Mouse (Mus musculus) testis, postnatal 10 days (tissue): Measurements from ENCODE around the gene Tpi1.
"Not testable (repeated sequence)": the region's sequence is repeated elsewhere in the genome, so short reads cannot be mapped to it uniquely, and the experiment has no call there.

ENCODE experiments used
- DNase-seq: peaks from one replicate; pipeline ENCODE4 v3.0.0; 2021; ENCODE audit warnings: low spot score

The Tpi1 gene

GRCm38 (mm10) chr6:124831199-124831598, 17.1 kb upstream of the Tpi1 start:
- not testable (repeated sequence) for DNase-seq

- peak; percentile 92 for DNase-seq
Observed at GRCm38 (mm10) chr6:124829799-124830700, 16.0 kb upstream of the Tpi1 start.

DNA sequence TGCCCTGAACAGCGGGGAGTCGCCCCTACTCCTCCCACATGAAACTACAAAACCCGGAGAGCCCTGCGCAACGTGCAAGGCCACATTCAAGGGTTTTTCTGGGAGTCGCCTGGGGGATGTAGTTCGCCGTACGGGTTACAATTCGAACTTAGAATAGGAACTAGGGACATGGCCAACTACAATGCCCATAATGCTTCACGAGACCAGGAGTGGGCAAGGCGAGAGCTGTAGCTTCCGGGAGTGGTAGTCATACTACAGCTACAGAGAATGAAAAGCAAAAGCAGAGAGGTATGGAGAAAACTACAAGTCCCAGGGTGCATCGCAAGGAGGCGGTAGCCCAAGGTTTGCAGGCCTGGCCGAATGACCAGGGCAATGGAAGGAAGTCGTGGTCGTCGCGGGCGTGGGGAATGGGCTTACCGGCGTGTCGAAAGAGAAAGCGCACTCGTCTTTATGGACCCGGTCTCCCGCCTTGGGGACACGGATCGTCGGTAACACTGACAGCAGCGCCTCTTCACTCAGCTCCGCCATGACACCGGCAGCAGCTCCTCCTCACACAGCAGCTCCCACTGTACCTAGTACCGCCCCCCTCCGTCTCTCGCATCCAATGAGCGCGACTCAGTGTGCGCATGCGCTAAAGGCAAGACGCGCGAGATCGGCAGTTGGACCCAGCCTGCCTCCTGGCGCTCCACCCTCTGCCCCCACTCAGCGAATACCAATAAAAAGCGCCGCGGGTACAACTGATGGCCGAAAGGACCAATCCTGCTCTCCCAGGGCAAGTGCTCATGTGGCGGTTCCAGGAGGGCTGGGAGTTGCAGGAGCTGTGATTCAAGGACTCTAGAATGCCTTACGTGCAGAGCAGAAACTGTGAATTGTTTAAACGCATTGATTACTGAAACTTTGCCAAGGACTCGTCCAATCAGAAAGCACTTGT, 15.0 kb upstream of the Tpi1 start, which contains the start of the genes Usp5 and Cdca3:
Gene Usp5 (minus strand): TSS at position 617 of the 931 bp plus-strand sequence.
Gene Cdca3 (plus strand): TSS at position 680 of the 931 bp plus-strand sequence.
- peak; percentile 96 for DNase-seq

GRCm38 (mm10) chr6:124828101-124828592, 14.1 kb upstream of the Tpi1 start:
- peak; percentile 62 for DNase-seq

GRCm38 (mm10) chr6:124822049-124822448, 8.0 kb upstream of the Tpi1 start:
- DNase-seq = no peak

GRCm38 (mm10) chr6:124820891-124821290, 6.8 kb upstream of the Tpi1 start:
- no peak for DNase-seq

GRCm38 (mm10) chr6:124817971-124818370, 3.9 kb upstream of the Tpi1 start:
- DNase-seq = no peak

DNA sequence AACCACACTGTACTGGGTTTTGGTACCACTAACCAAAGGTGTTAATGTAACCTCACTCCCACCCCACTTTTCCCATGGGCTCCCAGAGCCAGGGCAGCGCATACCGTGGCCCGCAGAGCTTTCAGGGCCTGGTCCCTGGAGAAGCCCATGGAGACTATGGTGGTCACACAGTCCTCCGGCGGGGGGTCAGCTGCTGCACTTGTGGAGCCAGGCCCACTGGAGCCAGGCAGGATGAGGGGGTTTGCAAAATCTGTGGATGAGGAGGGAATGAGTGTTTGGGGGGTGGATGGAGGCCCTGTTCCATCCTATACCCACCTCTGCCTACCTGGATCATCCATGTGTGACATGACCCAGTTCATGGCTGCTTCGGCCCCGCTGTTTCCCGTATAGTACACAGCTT, 3.5 kb upstream of the Tpi1 start:
- DNase-seq = no peak

GRCm38 (mm10) chr6:124817125-124817524, 3.0 kb upstream of the Tpi1 start:
- no peak for DNase-seq

GRCm38 (mm10) chr6:124816611-124817010, 2.5 kb upstream of the Tpi1 start:
- DNase-seq = peak; percentile 25

GRCm38 (mm10) chr6:124814858-124815774, 1.0 kb upstream of the Tpi1 start:
- no peak for DNase-seq

DNA sequence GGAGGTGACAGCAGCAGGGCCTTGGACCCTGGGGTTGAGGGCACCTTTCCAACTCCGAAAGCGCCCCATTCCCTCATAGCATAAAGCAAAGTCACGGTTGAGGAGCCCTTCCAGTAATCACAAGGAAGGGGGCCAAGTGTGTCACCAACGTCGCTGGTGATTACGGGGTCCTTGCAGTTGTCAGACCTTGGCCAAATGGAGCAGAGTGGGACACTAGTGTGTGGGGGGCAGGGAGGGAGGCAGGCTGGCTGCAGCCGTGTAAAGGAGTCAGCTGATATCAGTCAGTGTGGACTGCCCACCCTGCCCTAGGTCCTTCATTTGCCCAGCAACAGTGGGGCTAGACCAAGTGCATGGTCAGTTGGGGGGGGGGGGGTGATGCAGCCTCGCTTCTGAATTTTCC, 352 bp upstream of the Tpi1 start:
- DNase-seq = no peak

DNA sequence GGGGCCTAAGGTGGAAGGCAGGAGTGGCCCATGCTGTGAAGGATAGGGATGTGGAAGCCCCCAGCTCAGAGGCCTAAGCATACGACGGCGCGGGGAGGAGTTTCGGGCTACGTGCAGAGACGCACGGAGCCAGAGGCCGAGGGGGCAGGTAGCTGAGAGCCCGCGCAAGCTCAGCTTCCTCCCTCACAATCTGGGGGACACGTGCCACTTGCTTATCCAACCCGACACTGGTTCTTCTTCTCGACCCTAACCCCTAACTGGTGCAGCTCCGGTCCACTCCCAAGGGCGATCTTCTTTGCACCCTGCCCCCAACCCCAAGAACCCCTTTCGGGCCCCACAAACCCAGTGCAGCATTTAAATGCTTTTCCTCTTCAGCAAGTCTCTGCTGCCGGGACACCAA, 600 bp downstream of the Tpi1 start:
- DNase-seq = peak; percentile 77

- no peak for DNase-seq
Observed at GRCm38 (mm10) chr6:124812848-124813247, 1.2 kb downstream of the Tpi1 start.

GRCm38 (mm10) chr6:124811701-124812560, 2.2 kb downstream of the Tpi1 start:
- no peak for DNase-seq

- DNase-seq = no peak
Observed at GRCm38 (mm10) chr6:124811403-124811665, 2.8 kb downstream of the Tpi1 start.

GRCm38 (mm10) chr6:124810566-124811402, 3.3 kb downstream of the Tpi1 start:
- DNase-seq = not testable (repeated sequence)

GRCm38 (mm10) chr6:124809775-124810538, 4.1 kb downstream of the Tpi1 start:
- peak; percentile 68 for DNase-seq
